Mouse (Mus musculus) cerebellum, adult 11-12 months (tissue): Measurements from ENCODE around the gene Plekhd1.

ENCODE experiments used
- DNase-seq: peaks from one replicate; pipeline ENCODE4 v3.0.0; 2022

Gene Plekhd1

DNA sequence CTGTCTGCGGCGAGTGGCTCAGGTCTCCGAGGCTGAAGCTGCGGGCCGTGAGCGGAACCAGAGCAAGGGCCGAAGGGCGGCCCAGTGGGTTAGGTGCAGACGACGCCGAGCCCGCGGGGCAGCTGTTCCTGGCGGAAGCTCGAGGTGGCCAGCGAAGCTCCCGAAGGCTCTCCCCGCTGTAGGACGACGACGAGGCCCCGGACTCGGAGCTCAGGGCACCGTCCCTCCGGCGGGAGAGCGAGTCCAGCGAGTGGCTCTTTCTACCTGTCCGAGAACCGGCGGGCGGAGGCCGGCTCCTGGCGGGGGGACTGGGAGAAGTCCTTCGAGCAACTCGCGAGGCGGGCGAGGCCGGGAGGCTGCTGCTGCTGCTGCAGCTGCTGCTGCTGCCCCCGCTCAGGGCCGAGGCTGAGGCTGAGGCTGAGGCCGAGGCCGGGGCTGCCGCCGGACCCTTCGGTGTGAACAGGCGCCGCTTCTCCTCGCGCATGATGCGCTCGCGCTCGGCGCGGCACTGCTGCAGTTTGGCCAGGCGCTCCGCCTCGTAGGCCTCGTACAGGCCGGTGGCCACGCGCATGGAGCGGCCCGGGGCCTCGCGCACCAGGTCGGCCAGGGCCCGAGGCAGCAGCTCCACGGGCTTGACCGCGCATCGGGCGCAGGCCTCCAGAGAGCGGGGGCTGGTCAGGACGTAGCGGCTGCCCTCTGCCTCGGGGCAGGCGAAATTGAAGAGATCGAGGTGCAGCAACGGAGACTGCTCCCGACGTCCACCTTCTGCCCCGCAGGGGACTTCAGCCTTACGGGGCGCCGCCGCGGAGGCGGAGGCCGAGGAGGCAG, 66.4 kb downstream of the Plekhd1 start:
- peak; percentile 62 for DNase-seq

- DNase-seq = no peak
Measured at GRCm38 (mm10) chr12:80759387-80759712, 67.0 kb downstream of the Plekhd1 start.

DNA sequence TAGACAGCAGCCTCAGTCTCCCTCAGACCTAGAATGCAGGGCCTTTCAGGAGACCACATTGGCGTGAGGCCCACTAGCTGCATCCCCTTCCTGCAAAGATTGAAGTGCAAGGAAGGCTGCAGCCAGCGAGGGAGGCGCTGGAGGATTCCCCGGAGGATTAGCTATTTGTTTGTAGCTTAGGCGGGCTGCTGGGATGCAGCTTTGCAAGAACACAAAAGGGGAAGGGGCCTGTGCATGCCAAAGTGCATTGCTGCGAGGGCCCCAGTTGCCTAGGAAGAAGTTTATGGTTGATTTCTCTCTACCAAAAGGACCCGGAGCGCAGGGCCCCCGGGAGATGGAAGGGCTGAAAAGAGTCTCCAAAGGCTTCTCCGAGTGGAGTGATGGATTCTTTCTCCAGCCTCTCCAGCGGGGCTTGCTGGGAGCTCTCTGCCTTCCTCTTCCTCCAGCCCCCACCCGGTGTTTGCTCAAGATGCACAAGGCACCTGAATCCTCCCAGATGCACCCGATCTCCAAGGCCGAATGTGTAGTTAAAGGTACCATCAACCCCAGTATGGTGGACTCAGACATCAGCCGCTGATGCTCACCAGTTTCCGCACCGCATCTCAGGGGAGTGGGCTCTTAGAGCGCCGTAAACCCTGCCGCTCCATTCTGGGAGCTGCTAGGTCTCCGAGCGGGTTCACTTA, 67.5 kb downstream of the Plekhd1 start:
- DNase-seq = peak; percentile 47

DNA sequence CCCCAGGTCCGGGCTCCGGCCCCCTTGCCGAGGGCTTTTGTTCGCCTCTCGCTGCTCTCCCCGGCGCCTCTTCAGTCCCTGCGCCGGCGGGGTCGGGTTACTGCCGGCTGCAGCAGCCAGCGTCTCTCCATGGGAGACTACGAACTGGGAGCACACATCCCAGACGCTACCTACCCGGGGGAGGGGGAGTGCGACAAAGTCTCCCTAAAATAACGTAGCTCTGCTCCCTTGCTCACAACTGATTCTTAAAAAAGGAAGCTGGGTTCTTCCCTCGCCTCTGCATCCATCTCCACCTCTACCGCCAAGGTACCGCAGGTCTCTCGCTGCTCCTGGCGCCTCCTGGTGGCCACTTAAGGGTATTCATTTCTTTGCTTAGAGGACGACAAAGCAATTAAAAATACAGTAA, 68.0 kb downstream of the Plekhd1 start, which contains the start of gene Ccdc177:
Gene Ccdc177 (minus strand): TSS at position 292 of the 406 bp plus-strand sequence.
- DNase-seq = peak; percentile 84

DNA sequence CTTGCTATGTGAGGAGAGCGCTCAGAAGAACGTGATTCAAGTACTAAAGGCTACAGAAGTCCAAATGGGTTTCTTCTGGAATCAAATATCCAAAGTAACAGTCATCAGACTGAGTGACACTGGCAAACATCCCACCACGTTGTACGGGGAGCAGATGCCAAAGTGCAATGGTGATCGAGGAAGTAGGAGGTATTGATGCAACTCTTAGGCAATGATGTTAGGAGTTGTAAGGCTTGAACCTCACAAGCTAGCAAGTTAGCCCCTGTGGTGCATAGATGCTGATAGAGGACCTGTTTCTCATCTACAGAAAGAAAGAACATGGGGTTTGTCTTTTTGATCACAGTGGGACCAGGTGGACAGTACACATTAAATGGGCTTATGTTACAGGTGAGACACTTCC, 70.6 kb downstream of the Plekhd1 start:
- no peak for DNase-seq

GRCm38 (mm10) chr12:80764116-80764515, 71.7 kb downstream of the Plekhd1 start:
- DNase-seq = no peak

DNA sequence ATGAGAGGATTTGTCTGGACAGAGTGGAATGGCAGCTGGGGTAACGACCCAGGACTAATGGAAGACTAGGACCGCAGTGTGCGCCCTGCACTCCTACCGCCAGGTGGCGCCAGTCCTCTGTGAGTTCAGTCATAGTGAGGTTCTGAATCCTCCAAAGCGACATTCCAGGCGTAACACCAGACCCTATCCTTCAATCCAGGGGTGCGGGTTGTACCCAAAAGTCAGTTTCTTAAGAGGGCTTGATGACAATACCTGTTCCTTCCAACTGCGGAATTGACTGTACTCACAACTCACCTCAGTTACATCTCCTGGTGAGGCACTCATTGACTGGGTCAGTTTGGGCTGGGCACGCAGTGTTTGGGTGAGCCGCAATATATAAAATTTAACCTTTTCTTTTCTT, 77.3 kb downstream of the Plekhd1 start:
- DNase-seq = peak; percentile 71
